Mouse (Mus musculus): ENCODE results near the gene Eif6.

The Eif6 gene

GRCm38 (mm10) chr2:155826630-155827424, at the start of gene Eif6:
Gene Eif6, minus strand, starts transcription at chr2:155826925.
- WGBS = 2% methylated on average over 27 of the region's 27 CpGs

DNA sequence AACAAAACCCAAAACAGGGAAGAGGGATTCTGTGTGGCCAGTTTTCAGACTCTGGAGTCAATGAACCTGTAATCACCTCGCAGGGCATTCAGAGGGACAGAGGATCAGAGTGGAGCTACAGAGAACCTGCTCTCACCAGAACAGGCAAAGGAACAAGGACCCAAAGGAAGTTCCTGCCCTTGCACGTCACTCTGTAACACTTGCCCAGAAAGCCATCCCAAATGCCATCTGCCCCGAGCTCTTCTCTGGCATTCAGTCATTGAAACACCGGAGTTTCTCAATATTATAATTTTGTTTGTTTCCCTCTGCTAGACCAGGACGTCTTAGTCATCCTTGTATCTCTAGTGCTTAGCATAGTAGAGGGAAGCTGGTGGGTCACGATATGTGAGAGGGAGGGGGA, 46.9 kb upstream of the Eif6 start:
- 57% methylated on average over 6 of the region's 6 CpGs for WGBS

GRCm38 (mm10) chr2:155872930-155873507, 46.3 kb upstream of the Eif6 start:
- 49% methylated on average over 10 of the region's 10 CpGs for WGBS

DNA sequence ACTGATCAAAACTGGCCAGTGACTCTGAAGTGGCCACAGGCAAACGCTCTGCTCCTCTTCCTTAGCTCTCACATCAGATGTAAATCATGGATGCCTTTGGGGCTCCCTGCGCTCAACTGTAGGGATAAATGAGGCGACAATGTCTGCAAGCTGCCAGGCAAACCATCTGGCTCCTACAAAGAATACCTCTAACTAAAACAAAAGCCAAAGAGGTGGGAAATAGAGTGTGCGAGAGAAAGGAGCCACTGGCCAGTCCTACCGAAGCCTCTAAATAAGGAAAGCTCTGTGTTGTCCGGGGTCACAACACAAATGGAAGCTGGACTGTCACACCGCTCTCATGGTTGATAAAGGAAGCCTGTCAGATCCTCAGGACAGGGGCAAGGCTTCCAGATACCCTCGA, 45.8 kb upstream of the Eif6 start:
- 47% methylated on average over 8 of the region's 8 CpGs for WGBS

GRCm38 (mm10) chr2:155869772-155870171, 43.0 kb upstream of the Eif6 start:
- 87% methylated on average over 5 of the region's 5 CpGs for WGBS

- 91% methylated on average over 8 of the region's 8 CpGs for WGBS
Measured at GRCm38 (mm10) chr2:155868320-155868719, 41.6 kb upstream of the Eif6 start.

- WGBS = 65% methylated on average over 11 of the region's 11 CpGs
Measured at GRCm38 (mm10) chr2:155863301-155863867, 36.7 kb upstream of the Eif6 start.

DNA sequence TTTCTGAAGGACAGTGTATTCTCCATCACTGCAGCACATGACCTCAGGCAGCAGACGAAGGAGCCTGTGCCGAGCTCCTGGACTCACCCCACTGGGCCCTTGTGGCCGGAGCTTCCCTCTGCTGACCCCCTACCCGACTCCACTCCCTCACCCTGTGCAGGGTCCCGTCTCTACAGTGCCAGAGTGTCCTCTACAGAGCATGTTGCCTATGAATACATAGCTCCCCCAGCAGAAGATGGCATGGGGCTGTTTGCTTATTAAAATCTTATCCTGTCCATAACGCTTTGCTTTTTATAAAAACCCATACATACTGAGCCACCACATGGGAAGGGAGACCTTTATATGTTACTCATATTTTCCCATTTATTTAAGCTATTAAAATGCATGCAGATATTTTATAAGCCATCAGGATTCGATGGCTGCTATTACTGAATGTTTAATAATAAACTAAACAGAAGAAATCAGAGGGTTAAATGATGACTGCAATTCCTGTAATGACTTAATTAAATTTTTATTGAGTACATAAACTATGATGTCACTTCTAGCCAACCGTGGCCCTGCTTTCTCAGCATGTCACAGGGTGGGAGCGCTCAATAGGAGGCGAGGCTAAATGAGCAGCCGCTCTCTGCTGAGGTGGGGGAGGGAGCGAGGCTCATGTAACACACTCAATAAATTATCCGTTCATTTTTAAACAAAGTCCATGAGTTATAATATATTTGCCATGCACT, 36.0 kb upstream of the Eif6 start:
- 71% methylated on average over 13 of the region's 13 CpGs for WGBS

- 92% methylated on average over 6 of the region's 6 CpGs for WGBS
Measured at GRCm38 (mm10) chr2:155861581-155861980, 34.9 kb upstream of the Eif6 start.

DNA sequence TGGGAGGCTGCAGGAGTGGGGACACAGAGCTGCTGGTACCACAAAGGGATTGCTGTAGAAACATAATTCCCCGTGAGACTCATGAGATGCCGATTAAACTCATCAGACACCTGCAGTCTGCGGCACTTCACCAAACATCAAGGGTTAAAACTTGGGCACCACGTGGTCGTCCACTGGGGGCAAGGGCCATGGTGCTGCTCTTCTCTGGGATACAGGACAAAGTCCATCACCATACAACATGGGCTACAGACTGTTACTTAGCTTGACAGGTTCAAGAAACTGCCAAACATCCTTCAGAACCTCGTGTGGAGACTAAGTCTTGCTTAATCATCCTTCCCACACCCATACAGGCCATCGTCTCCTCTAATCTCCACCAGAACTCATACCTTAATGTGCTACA, 33.4 kb upstream of the Eif6 start:
- 90% methylated on average over 7 of the region's 7 CpGs for WGBS

DNA sequence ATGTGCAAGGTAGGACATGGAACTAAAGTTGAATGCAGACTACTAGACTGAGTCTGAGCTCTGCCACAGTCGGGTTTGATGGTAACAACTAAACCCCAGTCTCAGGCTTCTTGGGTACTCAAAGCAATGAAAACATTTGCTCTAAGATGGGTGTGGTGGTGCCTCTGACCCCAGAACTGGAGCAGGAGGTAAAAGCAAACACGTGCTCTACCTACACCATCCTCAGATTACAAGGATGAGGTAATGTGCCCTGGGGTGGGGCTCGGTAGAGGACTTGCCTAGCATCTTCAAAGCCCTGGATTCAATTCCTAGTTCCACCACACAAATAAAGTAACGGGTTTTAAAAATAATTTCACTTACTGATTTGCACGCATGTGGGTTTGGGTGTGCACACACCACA, 25.8 kb upstream of the Eif6 start:
- WGBS = 86% methylated on average over 5 of the region's 5 CpGs

DNA sequence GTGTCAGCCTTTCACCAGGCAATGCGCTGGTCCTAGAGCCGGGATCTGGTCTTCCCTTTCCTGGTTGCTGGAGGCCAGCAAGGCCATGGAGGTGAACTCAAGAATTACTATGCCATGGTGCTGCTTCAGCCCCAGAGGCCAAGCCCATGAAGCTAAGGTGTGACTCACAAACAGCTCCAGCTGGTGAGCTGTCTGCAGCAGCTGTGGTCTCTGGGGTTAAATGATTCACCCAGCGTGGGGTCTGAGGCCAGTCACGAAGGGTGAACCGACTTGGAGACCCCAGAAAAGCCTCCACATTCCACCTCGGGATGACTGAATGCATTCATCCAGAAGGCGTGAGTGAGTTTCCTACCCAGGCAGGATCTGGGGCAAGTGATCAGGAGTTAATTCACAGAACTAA, 23.4 kb upstream of the Eif6 start:
- 87% methylated on average over 7 of the region's 7 CpGs for WGBS

GRCm38 (mm10) chr2:155849464-155849863, 22.7 kb upstream of the Eif6 start:
- 72% methylated on average over 7 of the region's 7 CpGs for WGBS

GRCm38 (mm10) chr2:155848291-155848690, 21.6 kb upstream of the Eif6 start:
- 24% methylated on average over 6 of the region's 6 CpGs for WGBS

GRCm38 (mm10) chr2:155846930-155847329, 20.2 kb upstream of the Eif6 start:
- 80% methylated on average over 8 of the region's 8 CpGs for WGBS

DNA sequence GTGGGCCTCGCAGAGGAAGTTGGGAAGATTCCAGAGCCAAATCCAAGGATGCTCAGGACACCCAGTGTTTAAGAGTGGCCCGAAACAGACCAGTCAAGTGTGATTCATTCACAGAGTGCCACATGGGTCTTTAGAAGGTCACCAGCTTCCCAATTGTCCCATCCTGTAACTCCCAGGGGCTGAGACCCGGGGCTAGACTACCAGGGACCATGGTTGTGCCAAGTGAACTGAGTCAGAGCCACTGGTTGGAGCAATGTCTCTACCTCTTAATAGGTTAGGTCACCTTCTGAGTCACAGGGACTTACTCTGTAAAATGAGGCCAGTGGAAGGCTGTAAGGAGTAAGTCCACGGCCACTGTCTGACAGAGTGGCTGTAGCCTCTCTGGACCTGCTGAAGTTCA, 12.2 kb upstream of the Eif6 start:
- WGBS = 85% methylated on average over 4 of the region's 4 CpGs

DNA sequence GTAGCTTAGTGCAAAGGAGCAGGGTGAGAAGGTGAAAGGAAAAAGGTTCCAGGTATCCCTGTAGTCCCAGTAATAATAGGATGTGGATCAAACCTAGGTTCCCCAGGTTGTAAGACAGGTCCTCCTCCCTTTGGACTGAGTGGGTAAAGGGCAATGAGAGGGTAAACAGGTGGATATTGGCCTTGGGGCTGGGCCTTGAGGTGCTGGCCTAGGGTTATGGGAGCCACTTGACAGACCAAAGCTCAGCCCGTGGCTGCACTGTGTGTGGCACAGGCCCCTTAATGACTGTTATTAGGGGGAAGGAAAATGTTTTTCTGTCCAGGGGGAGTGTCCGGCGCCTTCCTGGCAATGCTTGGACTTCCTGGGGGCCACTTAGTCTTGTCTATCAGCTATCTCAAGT, 11.2 kb upstream of the Eif6 start:
- WGBS = 79% methylated on average over 3 of the region's 3 CpGs

DNA sequence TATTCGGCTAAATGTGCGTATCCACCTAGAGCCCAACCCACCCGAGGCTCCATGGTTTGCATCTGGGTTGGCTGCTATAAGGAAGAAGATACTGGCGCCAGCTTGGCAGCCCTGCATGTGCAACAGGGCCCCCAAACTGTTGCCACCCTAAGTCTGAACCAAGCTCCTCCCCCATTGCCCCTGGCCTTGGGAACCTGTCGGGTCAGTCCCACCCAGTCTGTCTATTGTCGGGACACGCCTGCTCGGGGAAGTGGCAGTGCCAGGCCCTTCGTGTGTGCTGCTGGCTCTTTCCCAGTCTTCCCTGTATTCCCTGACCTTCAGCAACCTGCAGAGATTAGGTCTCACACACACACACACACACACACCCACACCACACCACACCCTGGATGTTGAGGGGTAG, 8.0 kb upstream of the Eif6 start, which contains the start of gene Fam83c:
Fam83c (minus strand) TSS at position 123 of the 400 bp plus-strand sequence.
- WGBS = 73% methylated on average over 9 of the region's 9 CpGs

DNA sequence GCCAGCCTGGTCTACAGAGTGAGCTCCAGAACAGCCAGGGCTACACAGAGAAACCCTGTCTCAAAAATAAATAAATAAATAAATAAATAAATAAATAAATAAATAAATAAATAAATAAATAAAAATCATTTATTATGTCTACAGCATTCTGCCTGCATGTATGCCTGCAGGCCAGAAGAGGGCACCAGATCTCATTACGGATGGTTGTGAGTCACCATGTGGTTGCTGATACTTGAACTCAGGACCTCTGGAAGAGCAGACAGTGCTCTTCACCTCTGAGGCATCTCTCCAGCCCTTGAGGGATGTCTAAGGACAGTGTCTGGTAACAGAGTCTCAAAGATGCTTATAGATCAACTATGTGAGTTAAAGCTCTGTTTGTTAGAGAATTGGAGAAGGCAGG, 5.4 kb upstream of the Eif6 start:
- WGBS = 65% methylated on average over 1 of the region's 1 CpGs

DNA sequence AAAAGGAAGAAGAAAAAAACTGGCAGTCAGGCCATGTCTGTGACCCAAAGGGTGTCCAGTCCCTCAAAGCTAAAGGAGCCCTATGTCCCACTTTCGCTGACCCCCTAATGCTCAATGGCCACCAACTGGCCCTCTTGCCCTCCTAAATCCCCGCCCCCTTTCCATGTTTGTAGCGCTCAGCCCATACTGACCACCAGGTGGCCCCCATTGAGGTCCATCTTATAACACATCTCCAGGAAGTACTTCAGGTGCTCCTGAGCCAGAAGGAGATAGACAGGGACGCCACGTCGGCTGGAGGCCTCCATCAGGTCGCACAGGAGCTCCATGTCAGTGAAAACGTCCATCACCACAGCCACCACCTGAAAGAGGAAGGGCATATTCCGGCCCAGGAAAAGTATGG, 4.6 kb upstream of the Eif6 start:
- 56% methylated on average over 9 of the region's 9 CpGs for WGBS

DNA sequence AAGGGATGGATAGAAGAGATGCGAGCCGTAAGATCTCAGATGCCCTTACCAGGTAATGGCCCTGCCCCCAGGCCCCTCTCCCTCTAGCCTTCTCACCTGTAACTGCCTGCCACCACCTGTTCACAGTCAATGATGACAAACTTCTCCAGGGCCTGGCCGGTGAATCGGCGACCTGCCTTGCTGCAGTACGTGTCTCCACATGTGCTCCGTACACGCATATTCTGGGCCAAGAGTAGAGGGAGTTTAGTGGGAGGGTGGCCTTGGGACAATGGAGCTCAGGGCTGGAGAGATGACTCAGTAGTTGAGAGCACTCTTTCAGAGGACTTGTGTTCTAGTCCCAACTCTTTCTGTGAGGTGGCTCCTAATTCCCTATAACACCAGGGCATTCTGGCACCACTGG, 4.1 kb upstream of the Eif6 start:
- WGBS = 93% methylated on average over 8 of the region's 8 CpGs

DNA sequence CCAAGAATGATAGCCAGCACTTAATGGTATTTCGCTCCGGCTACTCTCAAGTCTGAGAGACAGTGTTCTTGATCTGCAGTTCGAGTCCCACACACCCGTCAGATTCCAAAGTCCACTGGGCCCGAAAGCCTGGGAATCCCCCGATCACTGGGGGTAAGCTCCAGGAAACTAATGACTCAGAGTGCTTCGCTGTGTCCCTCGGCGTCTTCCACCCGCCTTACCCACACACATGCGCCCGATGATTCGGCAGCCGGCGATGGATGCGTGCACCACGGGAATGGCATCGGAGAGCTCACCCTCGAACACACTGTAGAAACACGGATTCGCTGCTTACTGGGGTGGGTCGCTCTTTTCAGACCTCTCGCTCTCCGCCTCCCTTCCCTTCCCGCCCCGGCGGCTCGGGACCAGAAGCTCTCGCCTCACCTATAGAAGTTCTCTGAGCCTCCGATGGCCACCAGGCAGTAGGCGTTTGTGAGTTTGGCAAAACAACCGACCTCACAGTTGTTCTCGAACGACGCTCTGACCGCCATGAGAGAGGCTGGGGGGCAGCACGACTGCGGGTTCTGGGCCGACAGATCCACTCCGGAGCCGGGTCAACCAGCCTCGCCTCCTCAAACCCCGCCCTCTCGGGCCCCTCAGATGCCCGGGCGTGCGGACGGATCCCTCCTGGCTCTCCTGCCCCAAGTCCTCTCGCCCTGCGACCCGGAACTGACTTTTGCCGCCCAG, 658 bp downstream of the Eif6 start:
- 2% methylated on average over 52 of the region's 52 CpGs for WGBS

Measured in cerebral cortex, adult 2 months (tissue).